Mouse (Mus musculus): Measurements from ENCODE around the gene Lrp1. TPM values are rescaled to one million over a fixed set of nuclear protein-coding genes. Genes with fewer than 3 reads are reported as not detected.

Gene Lrp1
- polyA plus RNA-seq, 1 experiment = 0.06 TPM

- TF ChIP-seq GATA1 (IDR thresholded peaks at IDR 0.05; ENCODE audit: low read length) = no peak
These were observed 103.0 kb downstream of the Lrp1 start for GRCm38 (mm10) chr10:127517941-127518340.

- no peak for TF ChIP-seq GATA1 (IDR thresholded peaks at IDR 0.05; ENCODE audit: low read length)
These were observed 104.2 kb downstream of the Lrp1 start for GRCm38 (mm10) chr10:127516576-127517260.

- no peak for TF ChIP-seq GATA1 (IDR thresholded peaks at IDR 0.05; ENCODE audit: low read length)
These were observed 104.9 kb downstream of the Lrp1 start for GRCm38 (mm10) chr10:127515983-127516459.

GRCm38 (mm10) chr10:127515271-127515982 is 105.5 kb downstream of the Lrp1 start:
- TF ChIP-seq GATA1 (IDR thresholded peaks at IDR 0.05; ENCODE audit: low read length) = no peak

- TF ChIP-seq GATA1 (IDR thresholded peaks at IDR 0.05; ENCODE audit: low read length) = no peak
These were observed 106.2 kb downstream of the Lrp1 start, which contains the start of gene Ndufa4l2 for GRCm38 (mm10) chr10:127514764-127515163. TSS of gene Ndufa4l2 (plus strand) at chr10:127514967.

- TF ChIP-seq GATA1 (IDR thresholded peaks at IDR 0.05; ENCODE audit: low read length) = no peak
These were observed 106.7 kb downstream of the Lrp1 start for GRCm38 (mm10) chr10:127514111-127514698.

GRCm38 (mm10) chr10:127513501-127514091 is 107.4 kb downstream of the Lrp1 start:
- TF ChIP-seq GATA1 (IDR thresholded peaks at IDR 0.05; ENCODE audit: low read length) = no peak

GRCm38 (mm10) chr10:127512813-127513212 is 108.1 kb downstream of the Lrp1 start:
- no peak for TF ChIP-seq GATA1 (IDR thresholded peaks at IDR 0.05; ENCODE audit: low read length)

- no peak for TF ChIP-seq GATA1 (IDR thresholded peaks at IDR 0.05; ENCODE audit: low read length)
These were observed 108.7 kb downstream of the Lrp1 start for GRCm38 (mm10) chr10:127512307-127512666.

GRCm38 (mm10) chr10:127511634-127512306 is 109.2 kb downstream of the Lrp1 start:
- no peak for TF ChIP-seq GATA1 (IDR thresholded peaks at IDR 0.05; ENCODE audit: low read length)

- TF ChIP-seq GATA1 (IDR thresholded peaks at IDR 0.05; ENCODE audit: low read length) = no peak
These were observed 109.9 kb downstream of the Lrp1 start for GRCm38 (mm10) chr10:127510895-127511617.

- no peak for TF ChIP-seq GATA1 (IDR thresholded peaks at IDR 0.05; ENCODE audit: low read length)
These were observed 110.9 kb downstream of the Lrp1 start for GRCm38 (mm10) chr10:127509837-127510701.

GRCm38 (mm10) chr10:127509051-127509836 is 111.7 kb downstream of the Lrp1 start:
- no peak for TF ChIP-seq GATA1 (IDR thresholded peaks at IDR 0.05; ENCODE audit: low read length)
